Mouse (Mus musculus) embryonic fibroblast, embryonic 13.5 days (primary cell): ENCODE results near the gene Sptb.

Experiments used
- CTCF ChIP-seq: IDR thresholded peaks from 2 replicates; pipeline ENCODE4 v1.5.1; 2011; ENCODE audit warnings: mild to moderate bottlenecking, control low read depth, low read length, moderate library complexity, borderline replicate concordance; ENCODE audit not compliant: insufficient read depth
- POLR2A ChIP-seq: IDR thresholded peaks from 2 replicates; pipeline ENCODE4 v1.6.1; 2011; ENCODE audit warnings: low read depth, mild to moderate bottlenecking, control low read depth, low read length, moderate library complexity

DNA sequence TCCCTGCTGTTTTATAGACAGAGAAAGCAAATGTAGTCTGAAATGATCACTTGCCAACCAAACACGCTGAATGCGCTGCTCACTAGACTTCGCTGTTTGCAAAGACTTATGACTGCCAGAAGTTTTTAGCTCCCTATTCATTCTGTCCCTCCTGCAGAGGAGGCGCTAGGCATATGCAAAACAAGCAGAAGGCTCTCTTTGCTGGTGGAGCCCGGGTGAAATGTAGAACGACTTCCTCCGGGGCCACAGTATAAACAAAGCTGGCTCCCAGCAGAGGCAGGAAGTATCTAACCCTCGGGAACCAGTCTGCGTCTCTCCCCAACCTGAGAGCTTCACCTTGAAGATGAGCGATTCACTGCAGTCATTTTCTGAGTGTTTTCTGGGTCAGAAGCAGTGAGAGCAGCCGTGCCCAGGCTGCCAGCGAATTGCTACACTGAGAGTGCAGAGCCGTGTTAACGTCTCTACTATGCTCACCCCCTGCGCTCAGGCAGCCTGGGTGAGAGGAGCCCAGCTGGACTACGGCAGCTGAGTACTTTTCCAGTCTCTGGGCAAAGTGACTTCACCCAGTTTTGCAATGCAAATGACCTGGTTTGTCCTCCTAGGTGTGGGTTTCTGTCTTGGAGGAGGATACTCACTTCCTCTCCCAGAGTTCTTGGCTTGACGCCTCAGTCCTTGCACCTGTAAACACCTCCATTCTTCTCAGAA lies 15.4 kb downstream of the Sptb start:
- TF ChIP-seq POLR2A (no peak), CTCF (no peak)
